Comparison of ENCODE assay signal across 25 mouse cellular contexts in genomic region chr3:88415668-88416067, GRCm38 (mm10). TPM values are rescaled to one million over a fixed set of nuclear protein-coding genes. Genes with fewer than 3 reads are reported as not detected.
A peak's percentile ranks its signal among the peaks of the same experiment; 100 is the strongest.
DNase-seq lines count a peak whose midpoint lies in the region; ATAC-seq and TF ChIP-seq lines count a peak whose summit lies in the region.
"Had no signal": no experiment of that assay in that cellular context is flagged by ENCODE, and none has a peak within 500 bp of the region (broad histone marks: within the 10 kb centered on the region; RNA-seq: fewer than 3 reads in every experiment).

No protein-coding gene starts in this region.

- peaks cover 80% of the 10 kb centered on the region for H3K36me3 ChIP-seq in heart, embryonic 12.5 days
- H3K36me3 ChIP-seq in liver, embryonic 11.5 days (ENCODE audit: control insufficient read depth, insufficient read depth, low read length) = peaks cover 35% of the 10 kb centered on the region; the same call in 1 of the 2 replicates
- peaks cover 12% of the 10 kb centered on the region; the same call in 1 of the 2 replicates for H3K36me3 ChIP-seq in stomach, embryonic 16.5 days (ENCODE audit: control insufficient read depth, insufficient read depth, low read length)

- H3K27me3 ChIP-seq in heart, embryonic 12.5 days (replicated peaks) = no peaks in the 10 kb centered on the region
- H3K27me3 ChIP-seq in liver, embryonic 11.5 days (replicated peaks; ENCODE audit: control insufficient read depth, insufficient read depth, low read length) = no peaks in the 10 kb centered on the region
- H3K27me3 ChIP-seq in stomach, embryonic 16.5 days (ENCODE audit: control insufficient read depth, insufficient read depth, low read length) = no peaks in the 10 kb centered on the region
- H3K27me3 ChIP-seq: hindbrain, embryonic 15.5 days; Patski had no signal

- H3K4me3 ChIP-seq in heart, embryonic 12.5 days = no peak overlapping the region
- H3K4me3 ChIP-seq in bone marrow, adult 2 months (replicated peaks; ENCODE audit: control insufficient read depth, low read depth, low read length) = no peak overlapping the region
- no peak overlapping the region for H3K4me3 ChIP-seq in liver, embryonic 11.5 days (ENCODE audit: low read depth, low read length)
- H3K4me3 ChIP-seq in stomach, embryonic 16.5 days (replicated peaks; ENCODE audit: low read length) = no peak overlapping the region
- H3K4me3 ChIP-seq in gastrocnemius, adult 2 months = no peak overlapping the region
- H3K4me3 ChIP-seq: hindbrain, embryonic 15.5 days had no signal

- no peak for TF ChIP-seq CTCF in bone marrow, adult 2 months (IDR thresholded peaks at IDR 0.05; ENCODE audit: control insufficient read depth, insufficient read depth, low read length)
- no peak for TF ChIP-seq CTCF in gastrocnemius, adult 2 months (IDR thresholded peaks at IDR 0.05)

- H3K9ac ChIP-seq in heart, embryonic 12.5 days = peak overlapping the region; percentile 27; the same call in 1 of the 2 replicates
- H3K9ac ChIP-seq in liver, embryonic 11.5 days (ENCODE audit: low read depth, low read length) = 0 out of 2 replicates have a peak overlapping the region, but pooled peaks have one; percentile 6
- H3K9ac ChIP-seq in stomach, embryonic 16.5 days (ENCODE audit: low read length) = peak overlapping the region; percentile 43; the same call in 1 of the 2 replicates
- H3K9ac ChIP-seq: hindbrain, embryonic 15.5 days had no signal

- H3K9me3 ChIP-seq in heart, embryonic 12.5 days (replicated peaks) = no peaks in the 10 kb centered on the region
- no peaks in the 10 kb centered on the region for H3K9me3 ChIP-seq in liver, embryonic 11.5 days (ENCODE audit: control insufficient read depth, low read length)
- no peaks in the 10 kb centered on the region for H3K9me3 ChIP-seq in stomach, embryonic 16.5 days (replicated peaks; ENCODE audit: control insufficient read depth, low read length)
- H3K9me3 ChIP-seq: hindbrain, embryonic 15.5 days had no signal

- H3K4me1 ChIP-seq in heart, embryonic 12.5 days (replicated peaks) = peaks cover 26% of the 10 kb centered on the region
- H3K4me1 ChIP-seq in bone marrow, adult 2 months (ENCODE audit: control insufficient read depth, insufficient read depth, low read length) = peaks cover 2% of the 10 kb centered on the region; the same call in 1 of the 2 replicates
- peaks cover 20% of the 10 kb centered on the region for H3K4me1 ChIP-seq in liver, embryonic 11.5 days (replicated peaks; ENCODE audit: control insufficient read depth, insufficient read depth, low read length)
- peaks cover 4% of the 10 kb centered on the region for H3K4me1 ChIP-seq in stomach, embryonic 16.5 days (ENCODE audit: control insufficient read depth, insufficient read depth, low read length)

- no peak for ATAC-seq in heart, embryonic 12.5 days (ENCODE audit: insufficient number of reproducible peaks, low FRiP score)
- no peak for ATAC-seq in liver, embryonic 11.5 days (replicated peaks; ENCODE audit: low FRiP score)
- ATAC-seq in stomach, embryonic 16.5 days (ENCODE audit: insufficient read depth, low FRiP score) = no peak
- ATAC-seq: activated CD4-positive, CD25-positive, alpha-beta regulatory T cell, adult 4 months; forebrain, embryonic 16.5 days; Patski had no signal

- H3K27ac ChIP-seq in heart, embryonic 12.5 days (ENCODE audit: poor library complexity, severe bottlenecking) = no peak overlapping the region
- peak overlapping the region; percentile 13; the same call in 1 of the 2 replicates for H3K27ac ChIP-seq in bone marrow, adult 2 months (ENCODE audit: control insufficient read depth, insufficient read depth, low read depth, low read length, poor library complexity)
- H3K27ac ChIP-seq in liver, embryonic 11.5 days (ENCODE audit: low read depth, low read length) = no peak overlapping the region
- H3K27ac ChIP-seq in stomach, embryonic 16.5 days (ENCODE audit: low read length) = no peak overlapping the region
- H3K27ac ChIP-seq in gastrocnemius, adult 2 months = no peak overlapping the region
- H3K27ac ChIP-seq: hindbrain, embryonic 15.5 days had no signal

- DNase-seq in heart, postnatal 25 days (ENCODE audit: low spot score) = no peak
- no peak for DNase-seq in liver, embryonic 11.5 days (ENCODE audit: low spot score)
- no peak for DNase-seq in gastrocnemius, adult 2 months
- DNase-seq in right cerebral cortex, postnatal 14 days = no peak
- DNase-seq: adrenal gland, postnatal 25 days; cerebellum, postnatal 10 days; kidney, adult 8-10 months; kidney, postnatal 4 days; lung, adult 2 months; lung, postnatal 36 days; thymus, postnatal 25 days had no signal

- intact Hi-C loops in heart, postnatal 25 days (cut with DNase I) = no loop called here
- intact Hi-C loops in gastrocnemius, adult 2 months (cut with DNase I) = no loop called here

- no peak for TF ChIP-seq POLR2A in bone marrow, adult 2 months (IDR thresholded peaks at IDR 0.05; ENCODE audit: borderline replicate concordance, control insufficient read depth, low read depth, low read length)

- 53% methylated on average over 4 of the region's 4 CpGs for WGBS in heart, embryonic 12.5 days
- 82% methylated on average over 4 of the region's 4 CpGs for WGBS in bone marrow, adult 2 months
- 58% methylated on average over 4 of the region's 4 CpGs for WGBS in liver, embryonic 11.5 days
- WGBS in stomach, embryonic 16.5 days = 58% methylated on average over 4 of the region's 4 CpGs

- H3K4me2 ChIP-seq in heart, embryonic 12.5 days = no peak overlapping the region
- H3K4me2 ChIP-seq in liver, embryonic 11.5 days = no peak overlapping the region
- no peak overlapping the region for H3K4me2 ChIP-seq in stomach, embryonic 16.5 days (ENCODE audit: low read depth, low read length)
- H3K4me2 ChIP-seq: hindbrain, embryonic 15.5 days had no signal

RNA-seq across cellular contexts. Expression of gene Pmf1, which starts 5.5 kb away (rescaled TPM):
- polyA plus RNA-seq in heart, embryonic 12.5 days (2016; fragmentation: Nextera tagmentation; extraction: Ambion mirVana) = 100 and 104 TPM in 2 replicates
- total RNA-seq in heart, postnatal 25 days (2021) = 10 to 100 TPM; 19.1 to 20.5 TPM
- polyA plus RNA-seq in bone marrow, adult 2 months (2011; ENCODE audit: insufficient read depth, insufficient read length, low replicate concordance, missing spikeins) = 60.1 and 67.5 TPM in 2 replicates
- polyA plus RNA-seq in liver, embryonic 11.5 days (2014; fragmentation: Nextera tagmentation; extraction: Ambion mirVana) = 153 and 165 TPM in 2 replicates
- polyA plus RNA-seq in stomach, embryonic 16.5 days (2015; fragmentation: Nextera tagmentation; extraction: Ambion mirVana) = 98.9 and 104 TPM in 2 replicates
- 10 to 100 TPM; 16.2 to 19.7 TPM for total RNA-seq in gastrocnemius, adult 2 months (2021)

RNA-seq across cellular contexts. Expression of gene Slc25a44, which starts 9.3 kb away (rescaled TPM):
- 14.1 and 14.3 TPM in 2 replicates for polyA plus RNA-seq in heart, embryonic 12.5 days (2016; fragmentation: Nextera tagmentation; extraction: Ambion mirVana)
- 10 to 100 TPM; 11.2 to 13.2 TPM for total RNA-seq in heart, postnatal 25 days (2021)
- polyA plus RNA-seq in bone marrow, adult 2 months (2011; ENCODE audit: insufficient read depth, insufficient read length, low replicate concordance, missing spikeins) = 15.7 and 17.4 TPM in 2 replicates
- polyA plus RNA-seq in liver, embryonic 11.5 days (2014; fragmentation: Nextera tagmentation; extraction: Ambion mirVana) = 20.6 and 20.7 TPM in 2 replicates
- polyA plus RNA-seq in stomach, embryonic 16.5 days (2015; fragmentation: Nextera tagmentation; extraction: Ambion mirVana) = 18.0 and 20.0 TPM in 2 replicates
- total RNA-seq in gastrocnemius, adult 2 months (2021) = 10 to 100 TPM; 16.1 to 18.5 TPM

RNA-seq across cellular contexts. Expression of gene Bglap, which starts 31.4 kb away (rescaled TPM):
- not detected in 2 replicates for polyA plus RNA-seq in heart, embryonic 12.5 days (2016; fragmentation: Nextera tagmentation; extraction: Ambion mirVana)
- not detected for total RNA-seq in heart, postnatal 25 days (2021)
- 56.2 and 336 TPM in 2 replicates for polyA plus RNA-seq in bone marrow, adult 2 months (2011; ENCODE audit: insufficient read depth, insufficient read length, low replicate concordance, missing spikeins)
- not detected in 2 replicates for polyA plus RNA-seq in liver, embryonic 11.5 days (2014; fragmentation: Nextera tagmentation; extraction: Ambion mirVana)
- polyA plus RNA-seq in stomach, embryonic 16.5 days (2015; fragmentation: Nextera tagmentation; extraction: Ambion mirVana) = not detected in 2 replicates
- total RNA-seq in gastrocnemius, adult 2 months (2021) = not detected
- total RNA-seq: adrenal gland, postnatal 25 days; gastrocnemius, adult 18-20 months; granulocyte monocyte progenitor cell, adult 5-6 weeks; midbrain, postnatal 0 days had no signal
- polyA plus RNA-seq: activated CD4-positive, CD25-positive, alpha-beta regulatory T cell, adult 4 months; forebrain, embryonic 16.5 days; heart, postnatal 0 days; hindbrain, embryonic 15.5 days; lung, adult 2 months; midbrain, postnatal 0 days; testis, adult 2 months had no signal

RNA-seq across cellular contexts. Expression of gene Bglap2, which starts 37.2 kb away (rescaled TPM):
- not detected in 2 replicates for polyA plus RNA-seq in heart, embryonic 12.5 days (2016; fragmentation: Nextera tagmentation; extraction: Ambion mirVana)
- not detected for total RNA-seq in heart, postnatal 25 days (2021)
- 13.5 and 129 TPM in 2 replicates for polyA plus RNA-seq in bone marrow, adult 2 months (2011; ENCODE audit: insufficient read depth, insufficient read length, low replicate concordance, missing spikeins)
- not detected in 2 replicates for polyA plus RNA-seq in liver, embryonic 11.5 days (2014; fragmentation: Nextera tagmentation; extraction: Ambion mirVana)
- polyA plus RNA-seq in stomach, embryonic 16.5 days (2015; fragmentation: Nextera tagmentation; extraction: Ambion mirVana) = 4.4 and 12.2 TPM in 2 replicates
- total RNA-seq in gastrocnemius, adult 2 months (2021) = not detected
- total RNA-seq: gastrocnemius, adult 18-20 months; granulocyte monocyte progenitor cell, adult 5-6 weeks; layer of hippocampus, postnatal 25 days; left cerebral cortex, postnatal 25 days; midbrain, postnatal 0 days had no signal
- polyA plus RNA-seq: activated CD4-positive, CD25-positive, alpha-beta regulatory T cell, adult 4 months; forebrain, embryonic 16.5 days; heart, postnatal 0 days; hindbrain, embryonic 15.5 days; Patski had no signal

RNA-seq across cellular contexts. Expression of gene Bglap3, which starts 43.1 kb away (rescaled TPM):
- polyA plus RNA-seq in heart, embryonic 12.5 days (2016; fragmentation: Nextera tagmentation; extraction: Ambion mirVana) = 0.10 TPM in 1 of 2 replicates, not detected in the other
- not detected for total RNA-seq in heart, postnatal 25 days (2021)
- polyA plus RNA-seq in bone marrow, adult 2 months (2011; ENCODE audit: insufficient read depth, insufficient read length, low replicate concordance, missing spikeins) = 2.0 TPM in 1 of 2 replicates, not detected in the other
- polyA plus RNA-seq in liver, embryonic 11.5 days (2014; fragmentation: Nextera tagmentation; extraction: Ambion mirVana) = 0.12 and 0.40 TPM in 2 replicates
- 9.8 and 26.1 TPM in 2 replicates for polyA plus RNA-seq in stomach, embryonic 16.5 days (2015; fragmentation: Nextera tagmentation; extraction: Ambion mirVana)
- not detected for total RNA-seq in gastrocnemius, adult 2 months (2021)
- total RNA-seq: gastrocnemius, adult 18-20 months; granulocyte monocyte progenitor cell, adult 5-6 weeks had no signal
- polyA plus RNA-seq: activated CD4-positive, CD25-positive, alpha-beta regulatory T cell, adult 4 months; forebrain, embryonic 16.5 days; heart, postnatal 0 days; hindbrain, embryonic 15.5 days; midbrain, postnatal 0 days; testis, adult 2 months had no signal

Comparison
In these comparisons a context has a peak if more than half of its experiments do, and no peak if none do; other contexts are left out.
1. RNA of gene Bglap, which starts 31.4 kb away (polyA plus RNA-seq): 56.2 to 336 TPM in bone marrow, adult 2 months; not detected in stomach, embryonic 16.5 days, not detected in liver, embryonic 11.5 days and not detected in heart, embryonic 12.5 days; every median in the first group is over 10 times any median in the second.
2. Peak in every context shown above with its lines, with median percentiles within 50 percentile points of each other: H3K9ac ChIP-seq.